Mouse (Mus musculus): ENCODE data around the gene Dcaf7. TPM values are rescaled to one million over a fixed set of nuclear protein-coding genes. Genes with fewer than 3 reads are reported as not detected.

Dcaf7 gene
- polyA plus RNA-seq, 1 experiment from 2014 or later: 70.1 TPM

- Histone ChIP-seq H3K27ac (ENCODE audit: low read depth, low read length) (no peak within 1 kb of the TSS), H3K4me1 (replicated peaks; ENCODE audit: control insufficient read depth, insufficient read depth, low read length) (no peaks in the 10 kb centered on the region; the same call in 1 of the 2 replicates), H3K36me3 (ENCODE audit: control insufficient read depth, insufficient read depth, low read length) (no peaks in the 10 kb centered on the region), H3K4me2 (replicated peaks; ENCODE audit: low read depth, low read length) (peak within 1 kb of the TSS; percentile 47), H3K27me3 (ENCODE audit: control insufficient read depth, insufficient read depth, low read length) (no peaks in the 10 kb centered on the region), H3K9me3 (ENCODE audit: control insufficient read depth, low read length) (no peaks in the 10 kb centered on the region), H3K4me3 (ENCODE audit: low read depth, low read length) (no peak within 1 kb of the TSS), H3K9ac (ENCODE audit: low read depth, low read length) (no peak within 1 kb of the TSS)
- DNase-seq (ENCODE audit: low spot score) (peak; percentile 81), ATAC-seq (ENCODE audit: low FRiP score) (no peak)
- 0% methylated on average over 18 of the region's 25 CpGs for WGBS
Observed at GRCm38 (mm10) chr11:106007821-106008220, 28.9 kb upstream of the Dcaf7 start, which contains the start of gene Kcnh6. Gene Kcnh6 (plus strand): TSS chr11:106008124.

GRCm38 (mm10) chr11:106012711-106013110 lies 24.0 kb upstream of the Dcaf7 start:
- H3K36me3 ChIP-seq (ENCODE audit: control insufficient read depth, insufficient read depth, low read length): no peaks in the 10 kb centered on the region
- H3K4me2 ChIP-seq (replicated peaks; ENCODE audit: low read depth, low read length): no peak overlapping the region
- H3K9ac ChIP-seq (ENCODE audit: low read depth, low read length): no peak overlapping the region
- no peak overlapping the region for H3K4me3 ChIP-seq (ENCODE audit: low read depth, low read length)
- no peaks in the 10 kb centered on the region for H3K27me3 ChIP-seq (ENCODE audit: control insufficient read depth, insufficient read depth, low read length)
- 56% methylated on average over 7 of the region's 7 CpGs for WGBS
- H3K4me1 ChIP-seq (replicated peaks; ENCODE audit: control insufficient read depth, insufficient read depth, low read length): no peaks in the 10 kb centered on the region; the same call in 1 of the 2 replicates
- no peaks in the 10 kb centered on the region for H3K9me3 ChIP-seq (ENCODE audit: control insufficient read depth, low read length)
- H3K27ac ChIP-seq (ENCODE audit: low read depth, low read length): no peak overlapping the region
- no peak for DNase-seq (ENCODE audit: low spot score)
- ATAC-seq (ENCODE audit: low FRiP score): no peak

- Histone ChIP-seq H3K4me2 (replicated peaks; ENCODE audit: low read depth, low read length) (no peak overlapping the region), H3K36me3 (ENCODE audit: control insufficient read depth, insufficient read depth, low read length) (no peaks in the 10 kb centered on the region), H3K27ac (ENCODE audit: low read depth, low read length) (no peak overlapping the region), H3K9me3 (ENCODE audit: control insufficient read depth, low read length) (no peaks in the 10 kb centered on the region), H3K9ac (ENCODE audit: low read depth, low read length) (no peak overlapping the region), H3K4me1 (replicated peaks; ENCODE audit: control insufficient read depth, insufficient read depth, low read length) (no peaks in the 10 kb centered on the region), H3K4me3 (ENCODE audit: low read depth, low read length) (no peak overlapping the region), H3K27me3 (ENCODE audit: control insufficient read depth, insufficient read depth, low read length) (no peaks in the 10 kb centered on the region)
- ATAC-seq (ENCODE audit: low FRiP score) (no peak), DNase-seq (ENCODE audit: low spot score) (no peak)
- WGBS: 75% methylated on average over 11 of the region's 11 CpGs
Observed at GRCm38 (mm10) chr11:106013556-106014225, 23.0 kb upstream of the Dcaf7 start.

- H3K9me3 ChIP-seq (ENCODE audit: control insufficient read depth, low read length): no peaks in the 10 kb centered on the region
- no peak overlapping the region for H3K4me3 ChIP-seq (ENCODE audit: low read depth, low read length)
- 83% methylated on average over 5 of the region's 5 CpGs for WGBS
- no peak overlapping the region for H3K4me2 ChIP-seq (replicated peaks; ENCODE audit: low read depth, low read length)
- H3K27me3 ChIP-seq (ENCODE audit: control insufficient read depth, insufficient read depth, low read length): peaks cover 5% of the 10 kb centered on the region; the same call in 1 of the 2 replicates
- DNase-seq (ENCODE audit: low spot score): no peak
- 0 out of 2 replicates have a peak, but pooled peaks cover 2% of the 10 kb centered on the region for H3K4me1 ChIP-seq (replicated peaks; ENCODE audit: control insufficient read depth, insufficient read depth, low read length)
- ATAC-seq (ENCODE audit: low FRiP score): no peak
- H3K36me3 ChIP-seq (ENCODE audit: control insufficient read depth, insufficient read depth, low read length): no peaks in the 10 kb centered on the region
- no peak overlapping the region for H3K27ac ChIP-seq (ENCODE audit: low read depth, low read length)
- H3K9ac ChIP-seq (ENCODE audit: low read depth, low read length): no peak overlapping the region
Observed at GRCm38 (mm10) chr11:106016440-106016839, 20.2 kb upstream of the Dcaf7 start.

- H3K36me3 ChIP-seq (ENCODE audit: control insufficient read depth, insufficient read depth, low read length): no peaks in the 10 kb centered on the region
- DNase-seq (ENCODE audit: low spot score) (peak; percentile 60), ATAC-seq (ENCODE audit: low FRiP score) (peak; percentile 64; the same call in 1 of the 2 replicates)
- H3K4me1 ChIP-seq (replicated peaks; ENCODE audit: control insufficient read depth, insufficient read depth, low read length): 0 out of 2 replicates have a peak, but pooled peaks cover 2% of the 10 kb centered on the region
- H3K9ac ChIP-seq (ENCODE audit: low read depth, low read length): peak overlapping the region; percentile 49; the same call in 1 of the 2 replicates
- peaks cover 5% of the 10 kb centered on the region; the same call in 1 of the 2 replicates for H3K27me3 ChIP-seq (ENCODE audit: control insufficient read depth, insufficient read depth, low read length)
- WGBS: 2% methylated on average over 50 of the region's 50 CpGs
- no peak overlapping the region for H3K27ac ChIP-seq (ENCODE audit: low read depth, low read length)
- H3K4me3 ChIP-seq (ENCODE audit: low read depth, low read length): peak overlapping the region; percentile 37
- no peaks in the 10 kb centered on the region for H3K9me3 ChIP-seq (ENCODE audit: control insufficient read depth, low read length)
- peak overlapping the region; percentile 86 for H3K4me2 ChIP-seq (replicated peaks; ENCODE audit: low read depth, low read length)
Observed at GRCm38 (mm10) chr11:106020051-106020763, 16.5 kb upstream of the Dcaf7 start.

GRCm38 (mm10) chr11:106025774-106026173 lies 10.9 kb upstream of the Dcaf7 start:
- Histone ChIP-seq H3K4me1 (replicated peaks; ENCODE audit: control insufficient read depth, insufficient read depth, low read length) (no peaks in the 10 kb centered on the region), H3K4me2 (replicated peaks; ENCODE audit: low read depth, low read length) (no peak overlapping the region), H3K9me3 (ENCODE audit: control insufficient read depth, low read length) (no peaks in the 10 kb centered on the region), H3K9ac (ENCODE audit: low read depth, low read length) (no peak overlapping the region), H3K27ac (ENCODE audit: low read depth, low read length) (no peak overlapping the region), H3K36me3 (ENCODE audit: control insufficient read depth, insufficient read depth, low read length) (no peaks in the 10 kb centered on the region), H3K4me3 (ENCODE audit: low read depth, low read length) (no peak overlapping the region), H3K27me3 (ENCODE audit: control insufficient read depth, insufficient read depth, low read length) (no peaks in the 10 kb centered on the region; the same call in 1 of the 2 replicates)
- no peak for DNase-seq (ENCODE audit: low spot score)
- WGBS: 79% methylated on average over 3 of the region's 3 CpGs
- no peak for ATAC-seq (ENCODE audit: low FRiP score)

- Histone ChIP-seq H3K27ac (ENCODE audit: low read depth, low read length) (no peak overlapping the region), H3K4me2 (replicated peaks; ENCODE audit: low read depth, low read length) (no peak overlapping the region), H3K9me3 (ENCODE audit: control insufficient read depth, low read length) (no peaks in the 10 kb centered on the region), H3K9ac (ENCODE audit: low read depth, low read length) (no peak overlapping the region), H3K4me1 (replicated peaks; ENCODE audit: control insufficient read depth, insufficient read depth, low read length) (no peaks in the 10 kb centered on the region), H3K4me3 (ENCODE audit: low read depth, low read length) (no peak overlapping the region), H3K27me3 (ENCODE audit: control insufficient read depth, insufficient read depth, low read length) (no peaks in the 10 kb centered on the region), H3K36me3 (ENCODE audit: control insufficient read depth, insufficient read depth, low read length) (no peaks in the 10 kb centered on the region)
- DNase-seq (ENCODE audit: low spot score) (peak; percentile 60), ATAC-seq (ENCODE audit: low FRiP score) (no peak)
- WGBS: 42% methylated on average over 10 of the region's 11 CpGs
Observed at GRCm38 (mm10) chr11:106026465-106027151, 10.1 kb upstream of the Dcaf7 start.

- WGBS: 88% methylated on average over 5 of the region's 5 CpGs
- ATAC-seq (ENCODE audit: low FRiP score): no peak
- H3K36me3 ChIP-seq (ENCODE audit: control insufficient read depth, insufficient read depth, low read length): no peaks in the 10 kb centered on the region
Observed at GRCm38 (mm10) chr11:106027607-106028006, 9.1 kb upstream of the Dcaf7 start.

More at GRCm38 (mm10) chr11:106027607-106028006, 9.1 kb upstream of the Dcaf7 start:
- no peaks in the 10 kb centered on the region for H3K27me3 ChIP-seq (ENCODE audit: control insufficient read depth, insufficient read depth, low read length)
- H3K4me2 ChIP-seq (replicated peaks; ENCODE audit: low read depth, low read length): no peak overlapping the region
- no peak overlapping the region for H3K27ac ChIP-seq (ENCODE audit: low read depth, low read length)
- no peak for DNase-seq (ENCODE audit: low spot score)
- no peak overlapping the region for H3K9ac ChIP-seq (ENCODE audit: low read depth, low read length)
- H3K4me1 ChIP-seq (replicated peaks; ENCODE audit: control insufficient read depth, insufficient read depth, low read length): no peaks in the 10 kb centered on the region
- H3K4me3 ChIP-seq (ENCODE audit: low read depth, low read length): no peak overlapping the region
- no peaks in the 10 kb centered on the region for H3K9me3 ChIP-seq (ENCODE audit: control insufficient read depth, low read length)
